Mouse (Mus musculus): ENCODE measurements around the gene Cdc14b. TPM values are rescaled to one million over a fixed set of nuclear protein-coding genes. Genes with fewer than 3 reads are reported as not detected.
A peak's percentile ranks its signal among the peaks of the same experiment; 100 is the strongest.

Cdc14b gene
- polyA plus RNA-seq, 1 experiment: 2.8 TPM

DNA sequence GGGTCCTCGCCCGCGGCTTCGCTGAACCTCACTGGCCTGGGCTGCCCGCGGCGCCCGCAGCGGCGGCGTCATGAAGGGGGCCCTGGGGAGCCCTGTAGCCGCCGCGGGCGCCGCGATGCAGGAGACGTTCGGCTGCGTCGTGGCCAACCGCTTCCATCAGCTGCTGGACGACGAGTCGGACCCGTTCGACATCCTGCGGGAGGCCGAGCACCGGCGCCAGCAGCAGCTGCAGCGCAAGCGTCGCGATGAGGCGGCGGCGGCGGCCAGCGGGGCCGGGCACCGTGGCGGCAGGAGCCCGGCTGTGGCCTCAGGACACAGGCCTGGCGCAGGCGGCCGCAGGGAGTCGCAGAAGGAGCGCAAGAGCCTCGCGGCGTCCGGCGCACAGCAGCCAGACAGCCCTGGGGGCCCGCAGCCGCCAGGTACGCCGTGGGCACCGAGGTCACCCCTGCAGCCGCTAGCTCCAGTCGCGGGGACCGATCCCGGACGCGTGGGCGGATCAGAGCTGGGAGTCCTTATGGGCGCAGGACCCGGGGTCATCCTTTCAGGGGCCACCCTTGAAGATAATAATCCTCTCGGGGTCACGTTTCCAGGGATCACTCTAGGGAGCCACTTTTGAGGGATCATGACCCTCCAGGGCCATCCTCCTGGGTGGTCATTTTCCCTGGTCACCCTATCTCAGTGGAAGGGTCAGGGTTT is 113.0 kb downstream of the Cdc14b start:
- peaks cover 4% of the 10 kb centered on the region for H3K4me1 ChIP-seq (ENCODE audit: control insufficient read depth, insufficient read depth, insufficient read length, low read length)
- H3K27ac ChIP-seq (ENCODE audit: insufficient read depth, low read depth, low read length): peak overlapping the region; percentile 38; the same call in 1 of the 2 replicates
- no peaks in the 10 kb centered on the region for H3K36me3 ChIP-seq (ENCODE audit: control insufficient read depth, insufficient read depth, low read length)
- TF ChIP-seq CTCF (IDR thresholded peaks at IDR 0.05; ENCODE audit: extremely low read depth, insufficient read length, insufficient replicate concordance, low read depth, low read length) (no peak), POLR2A (IDR thresholded peaks at IDR 0.05; ENCODE audit: low read depth, low read length) (no peak)
- no peaks in the 10 kb centered on the region for H3K27me3 ChIP-seq (ENCODE audit: control insufficient read depth, insufficient read depth, low read length)
- WGBS: under 1% methylated on average over 68 of the region's 71 CpGs
- peak overlapping the region; percentile 87 for H3K4me3 ChIP-seq (ENCODE audit: low read depth, low read length)

GRCm38 (mm10) chr13:64161548-64161915 is 113.6 kb downstream of the Cdc14b start, which contains the start of gene Habp4:
Habp4 (plus strand) TSS chr13:64161824.
- peaks cover 4% of the 10 kb centered on the region for H3K4me1 ChIP-seq (ENCODE audit: control insufficient read depth, insufficient read depth, insufficient read length, low read length)
- no peaks in the 10 kb centered on the region for H3K36me3 ChIP-seq (ENCODE audit: control insufficient read depth, insufficient read depth, low read length)
- TF ChIP-seq POLR2A (IDR thresholded peaks at IDR 0.05; ENCODE audit: low read depth, low read length): 0 out of 2 replicates have a peak, but pooled peaks have one; percentile 16
- TF ChIP-seq CTCF (IDR thresholded peaks at IDR 0.05; ENCODE audit: extremely low read depth, insufficient read length, insufficient replicate concordance, low read depth, low read length): no peak
- H3K27me3 ChIP-seq (ENCODE audit: control insufficient read depth, insufficient read depth, low read length): no peaks in the 10 kb centered on the region
- H3K4me3 ChIP-seq (ENCODE audit: low read depth, low read length): peak within 1 kb of the TSS; percentile 87
- H3K27ac ChIP-seq (ENCODE audit: insufficient read depth, low read depth, low read length): peak within 1 kb of the TSS; percentile 38; the same call in 1 of the 2 replicates
- under 1% methylated on average over 25 of the region's 31 CpGs for WGBS

GRCm38 (mm10) chr13:64156966-64157365 is 118.1 kb downstream of the Cdc14b start:
- Histone ChIP-seq H3K27me3 (ENCODE audit: control insufficient read depth, insufficient read depth, low read length) (no peaks in the 10 kb centered on the region), H3K4me3 (ENCODE audit: low read depth, low read length) (no peak overlapping the region), H3K27ac (ENCODE audit: insufficient read depth, low read depth, low read length) (no peak overlapping the region), H3K4me1 (ENCODE audit: control insufficient read depth, insufficient read depth, insufficient read length, low read length) (no peaks in the 10 kb centered on the region), H3K36me3 (ENCODE audit: control insufficient read depth, insufficient read depth, low read length) (no peaks in the 10 kb centered on the region)
- TF ChIP-seq POLR2A (IDR thresholded peaks at IDR 0.05; ENCODE audit: low read depth, low read length) (no peak), CTCF (IDR thresholded peaks at IDR 0.05; ENCODE audit: extremely low read depth, insufficient read length, insufficient replicate concordance, low read depth, low read length) (no peak)

DNA sequence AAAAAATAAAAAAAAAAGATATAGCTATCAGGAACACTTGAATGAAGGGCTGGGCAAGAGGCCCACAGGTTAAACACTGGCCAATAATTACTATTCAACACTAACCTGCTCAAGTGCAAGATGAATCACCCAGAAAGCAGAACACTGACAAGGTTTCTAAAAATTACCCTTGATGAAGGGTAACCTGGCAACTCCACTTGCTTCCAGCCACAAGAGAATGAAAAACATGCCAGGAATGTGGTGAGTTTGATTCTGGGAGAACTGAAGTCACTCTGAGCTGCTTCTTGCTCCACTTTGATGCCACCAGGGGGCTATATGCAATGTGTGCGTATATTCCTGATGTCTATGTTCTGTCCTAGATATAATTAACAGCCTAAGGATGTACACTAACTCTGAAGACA is 119.9 kb downstream of the Cdc14b start:
- no peak overlapping the region for H3K27ac ChIP-seq (ENCODE audit: insufficient read depth, low read depth, low read length)
- no peak overlapping the region for H3K4me3 ChIP-seq (ENCODE audit: low read depth, low read length)
- H3K4me1 ChIP-seq (ENCODE audit: control insufficient read depth, insufficient read depth, insufficient read length, low read length): no peaks in the 10 kb centered on the region
- TF ChIP-seq CTCF (IDR thresholded peaks at IDR 0.05; ENCODE audit: extremely low read depth, insufficient read length, insufficient replicate concordance, low read depth, low read length): no peak
- no peak for TF ChIP-seq POLR2A (IDR thresholded peaks at IDR 0.05; ENCODE audit: low read depth, low read length)
- no peaks in the 10 kb centered on the region for H3K36me3 ChIP-seq (ENCODE audit: control insufficient read depth, insufficient read depth, low read length)
- 59% methylated on average over 1 of the region's 1 CpGs for WGBS
- H3K27me3 ChIP-seq (ENCODE audit: control insufficient read depth, insufficient read depth, low read length): no peaks in the 10 kb centered on the region

GRCm38 (mm10) chr13:64154651-64155050 is 120.4 kb downstream of the Cdc14b start:
- WGBS: 55% methylated on average over 2 of the region's 2 CpGs
- H3K4me1 ChIP-seq (ENCODE audit: control insufficient read depth, insufficient read depth, insufficient read length, low read length): no peaks in the 10 kb centered on the region
- no peak overlapping the region for H3K27ac ChIP-seq (ENCODE audit: insufficient read depth, low read depth, low read length)
- H3K36me3 ChIP-seq (ENCODE audit: control insufficient read depth, insufficient read depth, low read length): no peaks in the 10 kb centered on the region
- H3K4me3 ChIP-seq (ENCODE audit: low read depth, low read length): no peak overlapping the region
- H3K27me3 ChIP-seq (ENCODE audit: control insufficient read depth, insufficient read depth, low read length): no peaks in the 10 kb centered on the region
- TF ChIP-seq POLR2A (IDR thresholded peaks at IDR 0.05; ENCODE audit: low read depth, low read length): no peak
- no peak for TF ChIP-seq CTCF (IDR thresholded peaks at IDR 0.05; ENCODE audit: extremely low read depth, insufficient read length, insufficient replicate concordance, low read depth, low read length)

DNA sequence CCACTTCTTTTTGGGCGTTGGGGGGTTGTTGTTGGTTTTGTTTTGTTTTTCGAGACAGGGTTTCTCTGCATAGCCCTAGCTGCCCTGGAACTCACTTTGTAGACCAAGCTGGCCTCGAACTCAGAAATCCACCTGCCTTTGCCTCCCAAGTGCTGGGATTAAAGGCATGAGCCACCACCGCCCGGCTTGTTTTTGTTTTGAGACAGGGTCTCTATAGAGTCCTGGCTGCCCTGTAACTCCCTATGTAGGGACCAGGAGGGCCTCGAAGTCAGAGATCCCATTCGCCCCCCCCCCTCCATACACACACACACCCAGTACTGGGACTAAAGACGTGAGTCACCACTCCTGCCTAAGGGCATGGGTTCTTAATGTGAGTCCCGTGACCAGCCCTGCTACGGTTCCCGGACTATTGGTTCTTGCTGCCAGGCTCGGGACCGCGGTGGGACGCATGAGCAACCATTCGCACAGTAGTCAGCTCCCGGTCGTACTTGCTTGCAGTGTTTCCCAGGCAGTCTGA is 121.3 kb downstream of the Cdc14b start:
- no peak for TF ChIP-seq POLR2A (IDR thresholded peaks at IDR 0.05; ENCODE audit: low read depth, low read length)
- no peak for TF ChIP-seq CTCF (IDR thresholded peaks at IDR 0.05; ENCODE audit: extremely low read depth, insufficient read length, insufficient replicate concordance, low read depth, low read length)
- Histone ChIP-seq H3K4me1 (ENCODE audit: control insufficient read depth, insufficient read depth, insufficient read length, low read length) (no peaks in the 10 kb centered on the region), H3K27me3 (ENCODE audit: control insufficient read depth, insufficient read depth, low read length) (no peaks in the 10 kb centered on the region), H3K36me3 (ENCODE audit: control insufficient read depth, insufficient read depth, low read length) (no peaks in the 10 kb centered on the region), H3K27ac (ENCODE audit: insufficient read depth, low read depth, low read length) (no peak overlapping the region), H3K4me3 (ENCODE audit: low read depth, low read length) (peak overlapping the region; percentile 90)
- 2% methylated on average over 18 of the region's 18 CpGs for WGBS

DNA sequence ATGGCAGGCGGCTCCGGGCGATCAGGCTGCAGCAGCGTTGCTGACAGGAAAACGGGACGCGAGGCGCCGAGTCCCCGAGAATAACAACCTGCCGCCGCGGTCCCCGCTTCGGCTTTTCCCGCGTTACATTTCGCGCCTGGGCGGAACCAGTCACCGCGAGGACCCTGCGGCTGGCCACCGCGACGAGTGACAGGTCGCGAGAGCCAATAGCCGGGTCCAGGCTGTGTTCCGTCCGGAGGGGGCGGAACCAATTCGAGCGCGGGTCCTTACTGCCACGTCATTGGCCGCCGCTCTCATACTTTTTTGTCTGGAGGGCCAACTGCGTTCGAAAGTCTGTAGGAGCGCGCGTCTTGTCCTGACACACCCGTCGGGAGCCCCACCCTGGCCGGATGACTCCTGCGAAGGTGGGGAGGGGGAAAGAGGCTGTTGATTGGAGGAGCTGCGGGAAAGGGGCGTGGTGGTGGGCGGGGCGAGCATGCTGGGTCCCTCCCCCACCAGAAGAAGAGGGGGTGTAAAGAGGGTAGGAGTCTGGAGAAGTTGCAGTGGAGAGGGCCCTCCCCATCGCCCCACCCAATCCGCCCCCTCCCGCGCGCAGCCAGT is 121.9 kb downstream of the Cdc14b start, which contains the start of gene Zfp367:
Gene Zfp367, minus strand, starts transcription at position 120 of the 600 bp plus-strand sequence.
- H3K27ac ChIP-seq (ENCODE audit: insufficient read depth, low read depth, low read length): peak within 1 kb of the TSS; percentile 9; the same call in 1 of the 2 replicates
- WGBS: under 1% methylated on average over 56 of the region's 56 CpGs
- H3K27me3 ChIP-seq (ENCODE audit: control insufficient read depth, insufficient read depth, low read length): no peaks in the 10 kb centered on the region
- H3K4me3 ChIP-seq (ENCODE audit: low read depth, low read length): peak within 1 kb of the TSS; percentile 90
- TF ChIP-seq CTCF (IDR thresholded peaks at IDR 0.05; ENCODE audit: extremely low read depth, insufficient read length, insufficient replicate concordance, low read depth, low read length) (no peak), POLR2A (IDR thresholded peaks at IDR 0.05; ENCODE audit: low read depth, low read length) (no peak)
- no peaks in the 10 kb centered on the region for H3K4me1 ChIP-seq (ENCODE audit: control insufficient read depth, insufficient read depth, insufficient read length, low read length)
- H3K36me3 ChIP-seq (ENCODE audit: control insufficient read depth, insufficient read depth, low read length): no peaks in the 10 kb centered on the region
